Mouse (Mus musculus): ENCODE data around the gene Gm11757. TPM values are rescaled to one million over a fixed set of nuclear protein-coding genes. Genes with fewer than 3 reads are reported as not detected.
"Not testable (repeated sequence)": the region's sequence is repeated elsewhere in the genome, so short reads cannot be mapped to it uniquely, and the experiment has no call there.

Gm11757 gene
- polyA plus RNA-seq (2015; fragmentation: Nextera tagmentation; extraction: Ambion mirVana) = not detected in 2 replicates

DNA sequence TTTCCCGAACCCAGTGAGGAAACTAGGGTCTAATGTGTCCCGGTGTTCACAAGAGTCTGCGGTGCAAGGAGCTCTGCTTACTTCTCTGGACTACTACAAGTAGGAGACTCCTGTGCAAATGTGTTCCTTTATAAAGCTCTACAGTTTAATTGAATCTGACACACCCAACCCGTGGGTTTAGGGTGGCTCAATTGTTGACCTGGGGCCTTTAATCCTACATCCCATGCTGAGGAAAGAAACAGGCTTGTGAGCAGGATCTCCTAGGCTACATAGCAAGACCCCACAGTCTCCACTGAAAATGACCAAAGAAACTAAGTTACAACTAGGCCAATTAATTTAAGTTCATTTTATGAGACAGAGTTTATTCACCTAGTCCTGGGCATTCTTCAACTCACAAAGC, at the start of gene Gm11757:
Gm11757 (minus strand) TSS at position 101 of the 400 bp plus-strand sequence.
- not testable (repeated sequence) for ATAC-seq; H3K27ac ChIP-seq; H3K27me3 ChIP-seq (replicated peaks); H3K36me3 ChIP-seq; H3K9me3 ChIP-seq; H3K4me3 ChIP-seq (replicated peaks); H3K9ac ChIP-seq; H3K4me2 ChIP-seq (replicated peaks); H3K4me1 ChIP-seq (replicated peaks)
- no CpG with 5 or more reads among the region's 4 CpGs for WGBS

DNA sequence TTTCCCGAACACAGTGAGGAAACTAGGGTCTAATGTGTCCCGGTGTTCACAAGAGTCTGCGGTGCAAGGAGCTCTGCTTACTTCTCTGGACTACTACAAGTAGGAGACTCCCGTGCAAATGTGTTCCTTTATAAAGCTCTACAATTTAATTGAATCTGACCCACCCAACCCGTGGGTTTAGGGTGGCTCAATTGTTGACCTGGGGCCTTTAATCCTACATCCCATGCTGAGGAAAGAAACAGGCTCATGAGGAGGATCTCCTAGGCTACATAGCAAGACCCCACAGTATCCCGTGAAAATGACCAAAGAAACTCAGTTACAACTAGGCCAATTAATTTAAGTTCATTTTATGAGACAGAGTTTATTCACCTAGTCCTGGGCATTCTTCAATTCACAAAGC, 29.7 kb upstream of the Gm11757 start, which contains the start of gene Gm11756:
Gm11756 (minus strand) TSS at position 101 of the 400 bp plus-strand sequence.
- not testable (repeated sequence) for H3K9me3 ChIP-seq; H3K9ac ChIP-seq; H3K36me3 ChIP-seq; H3K4me2 ChIP-seq (replicated peaks); H3K4me3 ChIP-seq (replicated peaks); H3K4me1 ChIP-seq (replicated peaks); H3K27me3 ChIP-seq (replicated peaks); ATAC-seq; H3K27ac ChIP-seq
- 86% methylated on average over 6 of the region's 6 CpGs for WGBS

DNA sequence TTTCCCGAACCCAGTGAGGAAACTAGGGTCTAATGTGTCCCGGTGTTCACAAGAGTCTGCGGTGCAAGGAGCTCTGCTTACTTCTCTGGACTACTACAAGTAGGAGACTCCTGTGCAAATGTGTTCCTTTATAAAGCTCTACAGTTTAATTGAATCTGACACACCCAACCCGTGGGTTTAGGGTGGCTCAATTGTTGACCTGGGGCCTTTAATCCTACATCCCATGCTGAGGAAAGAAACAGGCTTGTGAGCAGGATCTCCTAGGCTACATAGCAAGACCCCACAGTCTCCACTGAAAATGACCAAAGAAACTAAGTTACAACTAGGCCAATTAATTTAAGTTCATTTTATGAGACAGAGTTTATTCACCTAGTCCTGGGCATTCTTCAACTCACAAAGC, 14.9 kb upstream of the Gm11757 start, which contains the start of gene Gm13871:
Gm13871 (minus strand) TSS at position 101 of the 400 bp plus-strand sequence.
- H3K9me3 ChIP-seq; H3K4me1 ChIP-seq (replicated peaks); H3K27me3 ChIP-seq (replicated peaks); H3K4me2 ChIP-seq (replicated peaks); H3K9ac ChIP-seq; H3K36me3 ChIP-seq; H3K27ac ChIP-seq; H3K4me3 ChIP-seq (replicated peaks); ATAC-seq: not testable (repeated sequence)
- no CpG with 5 or more reads among the region's 4 CpGs for WGBS

DNA sequence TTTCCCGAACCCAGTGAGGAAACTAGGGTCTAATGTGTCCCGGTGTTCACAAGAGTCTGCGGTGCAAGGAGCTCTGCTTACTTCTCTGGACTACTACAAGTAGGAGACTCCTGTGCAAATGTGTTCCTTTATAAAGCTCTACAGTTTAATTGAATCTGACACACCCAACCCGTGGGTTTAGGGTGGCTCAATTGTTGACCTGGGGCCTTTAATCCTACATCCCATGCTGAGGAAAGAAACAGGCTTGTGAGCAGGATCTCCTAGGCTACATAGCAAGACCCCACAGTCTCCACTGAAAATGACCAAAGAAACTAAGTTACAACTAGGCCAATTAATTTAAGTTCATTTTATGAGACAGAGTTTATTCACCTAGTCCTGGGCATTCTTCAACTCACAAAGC, 14.7 kb downstream of the Gm11757 start, which contains the start of gene Gm11758:
Gm11758 (minus strand) TSS at position 101 of the 400 bp plus-strand sequence.
- not testable (repeated sequence) for ATAC-seq; H3K27ac ChIP-seq; H3K9ac ChIP-seq; H3K9me3 ChIP-seq; H3K4me3 ChIP-seq (replicated peaks); H3K4me1 ChIP-seq (replicated peaks); H3K27me3 ChIP-seq (replicated peaks); H3K36me3 ChIP-seq; H3K4me2 ChIP-seq (replicated peaks)
- no CpG with 5 or more reads among the region's 4 CpGs for WGBS

Other genes with a start within 250 kb of the Gm11757 start
- gene Gm11239, start 222.8 kb downstream of the Gm11757 start, polyA plus RNA-seq (2015; fragmentation: Nextera tagmentation; extraction: Ambion mirVana) = not detected in 2 replicates
- gene Gm428, start 207.6 kb downstream of the Gm11757 start, polyA plus RNA-seq (2015; fragmentation: Nextera tagmentation; extraction: Ambion mirVana) = not detected in 2 replicates
- gene Rasef, start 100.1 kb downstream of the Gm11757 start, polyA plus RNA-seq (2015; fragmentation: Nextera tagmentation; extraction: Ambion mirVana) = 4.6 and 6.6 TPM in 2 replicates
- gene Gm11758, start 14.8 kb downstream of the Gm11757 start, polyA plus RNA-seq (2015; fragmentation: Nextera tagmentation; extraction: Ambion mirVana) = not detected in 2 replicates
- gene Gm13871, start 14.8 kb upstream of the Gm11757 start, polyA plus RNA-seq (2015; fragmentation: Nextera tagmentation; extraction: Ambion mirVana) = not detected in 2 replicates
- not detected in 2 replicates for gene Gm11756, start 29.6 kb upstream of the Gm11757 start, polyA plus RNA-seq (2015; fragmentation: Nextera tagmentation; extraction: Ambion mirVana)
- not detected in 2 replicates for gene 2310002L09Rik, start 59.7 kb upstream of the Gm11757 start, polyA plus RNA-seq (2015; fragmentation: Nextera tagmentation; extraction: Ambion mirVana)
- 0.87 and 0.92 TPM in 2 replicates for gene Frmd3, start 122.3 kb upstream of the Gm11757 start, polyA plus RNA-seq (2015; fragmentation: Nextera tagmentation; extraction: Ambion mirVana)

All from intestine, embryonic 15.5 days (tissue).